Mouse (Mus musculus): Measurements from ENCODE around the gene Ppp4r2. TPM values are rescaled to one million over a fixed set of nuclear protein-coding genes. Genes with fewer than 3 reads are reported as not detected.

The Ppp4r2 gene
- total RNA-seq, 2 experiments from 2014 or later: 36.4 to 81.8 TPM

GRCm38 (mm10) chr6:100829770-100830169, 3.7 kb upstream of the Ppp4r2 start:
- no peak for ATAC-seq (replicated peaks; ENCODE audit: poor library complexity, severe bottlenecking)

- no peak for ATAC-seq (replicated peaks; ENCODE audit: poor library complexity, severe bottlenecking)
These were observed 2.2 kb upstream of the Ppp4r2 start for GRCm38 (mm10) chr6:100831188-100831587.

GRCm38 (mm10) chr6:100831751-100832150, 1.7 kb upstream of the Ppp4r2 start:
- no peak for ATAC-seq (replicated peaks; ENCODE audit: poor library complexity, severe bottlenecking)

DNA sequence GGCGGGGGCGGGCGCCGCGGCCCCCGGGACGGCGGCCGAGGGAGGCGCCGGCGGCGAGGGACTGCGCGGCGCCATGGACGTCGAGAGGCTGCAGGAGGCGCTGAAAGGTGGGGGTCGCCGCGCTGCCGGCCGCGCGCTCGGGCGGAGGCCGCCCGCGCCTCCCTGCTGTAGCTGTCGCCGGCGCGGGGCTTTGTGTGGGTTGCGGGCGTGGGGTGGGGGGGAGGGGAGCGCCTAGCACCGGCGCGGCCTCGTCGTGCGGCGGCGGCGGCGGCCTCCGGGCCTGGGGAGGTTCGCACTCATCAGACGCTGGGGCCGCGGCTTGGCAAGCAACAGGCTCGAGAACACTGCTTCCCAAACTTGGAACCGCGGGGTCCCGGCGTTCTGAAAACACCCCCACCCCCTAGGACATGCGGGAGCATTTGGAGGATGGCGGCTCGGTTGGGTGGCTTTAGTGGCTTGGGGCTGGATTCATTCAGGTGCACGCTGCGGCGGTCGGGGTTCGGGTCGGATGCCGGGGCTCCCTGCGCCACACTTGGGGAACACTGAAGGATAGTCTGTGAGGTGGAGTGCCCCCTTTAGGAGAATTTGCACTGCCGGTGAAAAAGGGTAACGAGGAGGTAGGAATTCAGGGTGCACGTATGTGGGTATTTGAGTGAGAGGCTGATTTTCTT, 524 bp downstream of the Ppp4r2 start:
- ATAC-seq (replicated peaks; ENCODE audit: poor library complexity, severe bottlenecking): peak; percentile 61

GRCm38 (mm10) chr6:100834489-100835160, 1.2 kb downstream of the Ppp4r2 start:
- no peak for ATAC-seq (replicated peaks; ENCODE audit: poor library complexity, severe bottlenecking)

DNA sequence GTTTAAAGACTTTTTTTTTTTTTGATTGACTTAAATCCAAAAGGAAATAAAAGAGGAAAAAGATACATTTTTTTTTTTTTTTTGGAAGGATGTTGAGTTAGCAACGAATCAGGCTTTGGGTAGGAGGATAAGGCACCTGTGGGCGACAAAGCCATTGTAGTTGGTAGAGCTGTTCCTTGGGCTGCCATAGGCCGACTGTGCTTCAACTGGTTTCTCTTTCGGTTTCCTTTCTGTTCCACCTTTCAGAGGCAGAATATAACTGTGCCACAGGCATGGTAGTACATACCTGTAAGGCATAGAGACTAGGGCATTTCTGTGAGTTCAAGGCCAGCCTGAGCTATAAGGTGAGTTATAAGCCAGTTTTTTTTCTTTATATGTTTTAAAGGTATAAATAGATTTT, 11.6 kb downstream of the Ppp4r2 start:
- no peak for ATAC-seq (replicated peaks; ENCODE audit: poor library complexity, severe bottlenecking)

- no peak for ATAC-seq (replicated peaks; ENCODE audit: poor library complexity, severe bottlenecking)
These were observed 13.8 kb downstream of the Ppp4r2 start for GRCm38 (mm10) chr6:100847264-100847663.

- ATAC-seq (replicated peaks; ENCODE audit: poor library complexity, severe bottlenecking): 0 out of 2 replicates have a peak, but pooled peaks have one; percentile 23
These were observed 15.4 kb downstream of the Ppp4r2 start for GRCm38 (mm10) chr6:100848682-100849375.

DNA sequence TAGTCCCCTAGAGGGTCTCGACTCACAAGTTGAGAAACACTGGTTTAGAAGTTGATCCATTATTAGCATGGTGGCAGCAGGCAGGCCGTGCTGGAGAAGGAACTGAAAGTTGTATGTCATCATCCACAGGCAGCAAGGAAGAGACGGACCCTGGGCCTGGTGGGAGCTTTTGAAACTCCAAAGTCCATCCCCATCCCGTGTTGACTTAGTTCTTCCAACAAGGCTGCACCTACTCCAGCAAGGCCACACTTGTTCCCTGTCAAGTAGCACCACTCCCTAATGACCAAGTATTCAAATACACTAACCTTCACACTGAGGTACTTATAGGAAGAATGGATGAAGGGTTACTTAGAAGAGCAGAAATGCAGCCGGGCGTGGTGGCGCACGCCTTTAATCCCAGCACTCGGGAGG, 17.3 kb downstream of the Ppp4r2 start:
- ATAC-seq (replicated peaks; ENCODE audit: poor library complexity, severe bottlenecking): peak; percentile 95

DNA sequence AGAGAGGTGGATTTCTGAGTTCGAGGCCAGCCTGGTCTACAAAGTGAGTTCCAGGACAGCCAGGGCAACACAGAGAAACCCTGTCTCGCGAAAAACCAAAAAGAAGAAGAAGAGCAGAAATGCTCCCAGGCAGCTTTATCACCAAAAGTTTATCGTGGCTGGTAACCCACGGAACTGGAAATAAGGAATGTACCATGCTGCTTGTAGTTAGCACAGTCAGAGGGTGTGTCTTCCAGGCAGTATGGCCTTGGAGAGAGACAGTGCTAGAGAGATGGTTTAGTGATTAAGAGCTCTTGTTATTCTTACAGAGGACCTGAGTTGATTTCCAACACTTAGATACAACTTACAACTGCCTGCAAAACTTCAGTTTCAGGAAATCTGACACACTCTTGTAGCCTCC, 17.7 kb downstream of the Ppp4r2 start:
- no peak for ATAC-seq (replicated peaks; ENCODE audit: poor library complexity, severe bottlenecking)

DNA sequence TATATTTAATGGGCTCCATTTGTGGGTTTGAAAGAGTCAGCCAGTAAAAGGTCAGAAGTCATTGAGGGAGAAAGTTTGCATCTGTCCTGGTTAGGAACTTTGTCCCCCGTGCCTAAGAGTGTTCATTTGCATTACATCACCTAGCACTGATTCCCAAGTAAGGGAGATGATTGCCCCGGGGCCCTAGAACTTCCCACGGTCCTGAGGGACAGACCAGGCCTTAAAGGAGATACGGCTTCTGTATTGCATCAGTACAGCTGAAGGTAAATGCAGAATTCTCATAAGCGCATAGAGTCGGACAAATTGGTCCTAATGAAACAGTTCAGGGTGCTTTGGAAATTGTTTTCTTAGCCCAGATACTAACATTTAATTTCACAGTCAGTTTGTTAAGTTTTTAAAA, 31.9 kb downstream of the Ppp4r2 start:
- no peak for ATAC-seq (replicated peaks; ENCODE audit: poor library complexity, severe bottlenecking)

DNA sequence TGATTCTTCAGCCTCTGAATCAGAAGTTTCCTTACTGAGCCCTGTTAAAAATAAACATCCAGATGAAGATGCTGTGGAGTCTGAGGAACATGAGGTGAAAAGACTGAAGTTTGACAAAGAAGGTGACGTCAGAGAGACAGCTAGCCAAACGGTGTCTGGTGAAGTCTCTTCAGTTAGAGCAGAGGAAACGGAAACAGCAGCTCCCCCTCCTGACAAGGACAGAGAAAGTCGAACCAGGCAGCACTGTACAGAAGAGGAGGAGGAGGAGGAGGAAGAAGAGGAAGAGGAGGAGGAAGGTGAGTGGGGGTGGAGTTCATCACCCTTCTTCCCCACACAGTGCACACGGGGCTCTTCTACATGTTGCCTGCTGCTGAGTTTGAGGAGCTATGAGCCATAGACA, 32.4 kb downstream of the Ppp4r2 start:
- ATAC-seq (replicated peaks; ENCODE audit: poor library complexity, severe bottlenecking): peak; percentile 71

GRCm38 (mm10) chr6:100866246-100866645, 32.8 kb downstream of the Ppp4r2 start:
- peak; percentile 53 for ATAC-seq (replicated peaks; ENCODE audit: poor library complexity, severe bottlenecking)

GRCm38 (mm10) chr6:100868863-100869262, 35.4 kb downstream of the Ppp4r2 start:
- ATAC-seq (replicated peaks; ENCODE audit: poor library complexity, severe bottlenecking): no peak

- ATAC-seq (replicated peaks; ENCODE audit: poor library complexity, severe bottlenecking): no peak
These were observed 36.5 kb downstream of the Ppp4r2 start for GRCm38 (mm10) chr6:100869909-100870308.

DNA sequence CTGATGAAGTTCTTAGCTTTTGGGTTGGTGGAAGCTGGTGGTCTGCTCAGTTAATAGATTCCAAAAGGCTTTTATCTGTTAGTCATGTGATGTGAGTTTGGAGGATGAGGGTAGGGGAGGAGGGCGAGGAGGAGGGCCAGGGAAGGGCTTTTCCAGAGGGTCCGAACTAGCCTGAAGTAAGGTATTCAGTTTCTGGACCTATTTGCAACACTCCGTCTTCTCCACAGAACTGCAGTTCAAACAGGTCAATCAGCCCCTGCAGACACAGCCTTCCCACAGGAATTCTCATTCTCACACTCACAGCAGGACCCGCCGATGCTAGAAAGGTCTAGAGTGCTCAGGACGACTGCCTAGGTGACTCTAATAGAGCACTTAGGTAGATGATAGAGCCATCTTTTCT, 39.8 kb downstream of the Ppp4r2 start:
- no peak for ATAC-seq (replicated peaks; ENCODE audit: poor library complexity, severe bottlenecking)

GRCm38 (mm10) chr6:100875862-100876623, 42.6 kb downstream of the Ppp4r2 start:
- peak; percentile 81 for ATAC-seq (replicated peaks; ENCODE audit: poor library complexity, severe bottlenecking)

- no peak for ATAC-seq (replicated peaks; ENCODE audit: poor library complexity, severe bottlenecking)
These were observed 43.2 kb downstream of the Ppp4r2 start for GRCm38 (mm10) chr6:100876624-100877017.

- no peak for ATAC-seq (replicated peaks; ENCODE audit: poor library complexity, severe bottlenecking)
These were observed 45.1 kb downstream of the Ppp4r2 start for GRCm38 (mm10) chr6:100878546-100878945.

GRCm38 (mm10) chr6:100879607-100880006, 46.2 kb downstream of the Ppp4r2 start:
- ATAC-seq (replicated peaks; ENCODE audit: poor library complexity, severe bottlenecking): no peak

GRCm38 (mm10) chr6:100881657-100882056, 48.2 kb downstream of the Ppp4r2 start:
- no peak for ATAC-seq (replicated peaks; ENCODE audit: poor library complexity, severe bottlenecking)

Data from granulocyte monocyte progenitor cell, adult 5-6 weeks (primary cell).